In genomic region chr4:155908751-155909150, GRCm38 (mm10) we compare ENCODE assay signal across 18 mouse cellular contexts. TPM values are rescaled to one million over a fixed set of nuclear protein-coding genes. Genes with fewer than 3 reads are reported as not detected.
DNase-seq lines count a peak whose midpoint lies in the region; ATAC-seq lines count a peak whose summit lies in the region.
"Had no signal": no experiment of that assay in that cellular context is flagged by ENCODE, and none has a peak within 500 bp of the region (broad histone marks: within the 10 kb centered on the region; RNA-seq: fewer than 3 reads in every experiment).

No protein-coding gene starts in this region.

- peaks cover 31% of the 10 kb centered on the region for H3K36me3 ChIP-seq in forebrain, embryonic 15.5 days
- peaks cover 36% of the 10 kb centered on the region for H3K36me3 ChIP-seq in forebrain, embryonic 12.5 days (replicated peaks)

- no peak overlapping the region for H3K4me2 ChIP-seq in forebrain, embryonic 15.5 days (replicated peaks)
- H3K4me2 ChIP-seq in forebrain, embryonic 12.5 days: no peak overlapping the region
- H3K4me2 ChIP-seq: hindbrain, embryonic 13.5 days; limb, embryonic 12.5 days; liver, embryonic 12.5 days; lung, embryonic 14.5 days; midbrain, embryonic 12.5 days had no signal

- no peak overlapping the region for H3K4me3 ChIP-seq in forebrain, embryonic 15.5 days
- no peak overlapping the region for H3K4me3 ChIP-seq in forebrain, embryonic 12.5 days (replicated peaks)
- H3K4me3 ChIP-seq: forebrain, embryonic 10.5 days; hindbrain, embryonic 13.5 days; limb, embryonic 12.5 days; liver, embryonic 12.5 days; midbrain, embryonic 12.5 days; myocyte had no signal

- H3K9me3 ChIP-seq in forebrain, embryonic 15.5 days: no peaks in the 10 kb centered on the region
- H3K9me3 ChIP-seq in forebrain, embryonic 12.5 days: no peaks in the 10 kb centered on the region
- H3K9me3 ChIP-seq: forebrain, embryonic 10.5 days; hindbrain, embryonic 13.5 days; limb, embryonic 12.5 days; liver, embryonic 12.5 days; midbrain, embryonic 12.5 days had no signal

- 91% methylated on average over 4 of the region's 4 CpGs for WGBS in forebrain, embryonic 15.5 days
- WGBS in forebrain, embryonic 12.5 days: 94% methylated on average over 4 of the region's 4 CpGs

- peak; percentile 1 for DNase-seq in layer of hippocampus, adult 9-11 months
- DNase-seq in layer of hippocampus, adult 9-10 months (ENCODE audit: low spot score): no peak
- DNase-seq in lung, postnatal 4 days: peak; percentile 4 to 14
- no peak for DNase-seq in lung, postnatal 36 days
- DNase-seq in right cerebral cortex, postnatal 25 days: peak; percentile 3
- no peak for DNase-seq in right cerebral cortex, postnatal 36 days (ENCODE audit: low spot score in 2 of 2)
- DNase-seq: kidney, adult 2 months; lung, embryonic 14.5 days; thymus, adult 2 months had no signal

- ATAC-seq in forebrain, embryonic 15.5 days (replicated peaks): peak; percentile 32; the same call in 1 of the 2 replicates
- ATAC-seq in forebrain, embryonic 12.5 days (ENCODE audit: low FRiP score): no peak
- ATAC-seq: inflammation-experienced regulatory T-cells, adult 6 months; liver, embryonic 12.5 days had no signal

- H3K27ac ChIP-seq in forebrain, embryonic 15.5 days (replicated peaks): no peak overlapping the region
- no peak overlapping the region for H3K27ac ChIP-seq in forebrain, embryonic 12.5 days
- H3K27ac ChIP-seq: forebrain, embryonic 10.5 days; hindbrain, embryonic 13.5 days; limb, embryonic 12.5 days; liver, embryonic 12.5 days; midbrain, embryonic 12.5 days had no signal

- H3K4me1 ChIP-seq in forebrain, embryonic 15.5 days: no peaks in the 10 kb centered on the region
- no peaks in the 10 kb centered on the region for H3K4me1 ChIP-seq in forebrain, embryonic 12.5 days
- H3K4me1 ChIP-seq: forebrain, embryonic 10.5 days; hindbrain, embryonic 13.5 days; liver, embryonic 12.5 days; midbrain, embryonic 12.5 days had no signal

- H3K9ac ChIP-seq in forebrain, embryonic 15.5 days (replicated peaks): no peak overlapping the region
- no peak overlapping the region for H3K9ac ChIP-seq in forebrain, embryonic 12.5 days
- H3K9ac ChIP-seq: hindbrain, embryonic 13.5 days; limb, embryonic 12.5 days; liver, embryonic 12.5 days; lung, embryonic 14.5 days; midbrain, embryonic 12.5 days had no signal

- no peaks in the 10 kb centered on the region for H3K27me3 ChIP-seq in forebrain, embryonic 15.5 days
- H3K27me3 ChIP-seq in forebrain, embryonic 12.5 days: no peaks in the 10 kb centered on the region
- H3K27me3 ChIP-seq: hindbrain, embryonic 13.5 days; limb, embryonic 12.5 days; liver, embryonic 12.5 days; midbrain, embryonic 12.5 days had no signal

RNA-seq across cellular contexts. Expression of gene Acap3, which starts 17.1 kb away (rescaled TPM):
- polyA plus RNA-seq in forebrain, embryonic 15.5 days (2015; fragmentation: Nextera tagmentation; extraction: Ambion mirVana): 82.2 and 84.5 TPM in 2 replicates
- polyA plus RNA-seq in forebrain, embryonic 12.5 days (2016; fragmentation: Nextera tagmentation; extraction: Ambion mirVana): 47.9 and 57.2 TPM in 2 replicates

RNA-seq across cellular contexts. Expression of gene Pusl1, which starts 17.2 kb away (rescaled TPM):
- polyA plus RNA-seq in forebrain, embryonic 15.5 days (2015; fragmentation: Nextera tagmentation; extraction: Ambion mirVana): 61.5 and 64.8 TPM in 2 replicates
- 44.6 and 48.8 TPM in 2 replicates for polyA plus RNA-seq in forebrain, embryonic 12.5 days (2016; fragmentation: Nextera tagmentation; extraction: Ambion mirVana)

RNA-seq across cellular contexts. Expression of gene Ube2j2, which starts 34.9 kb away (rescaled TPM):
- 123 and 127 TPM in 2 replicates for polyA plus RNA-seq in forebrain, embryonic 15.5 days (2015; fragmentation: Nextera tagmentation; extraction: Ambion mirVana)
- 154 and 159 TPM in 2 replicates for polyA plus RNA-seq in forebrain, embryonic 12.5 days (2016; fragmentation: Nextera tagmentation; extraction: Ambion mirVana)

RNA-seq across cellular contexts. Expression of gene Ints11, which starts 39.4 kb away (rescaled TPM):
- polyA plus RNA-seq in forebrain, embryonic 15.5 days (2015; fragmentation: Nextera tagmentation; extraction: Ambion mirVana): 90.6 and 99.9 TPM in 2 replicates
- polyA plus RNA-seq in forebrain, embryonic 12.5 days (2016; fragmentation: Nextera tagmentation; extraction: Ambion mirVana): 92.2 and 94.1 TPM in 2 replicates

RNA-seq across cellular contexts. Expression of gene Cptp, which starts 39.5 kb away (rescaled TPM):
- 20.5 and 22.9 TPM in 2 replicates for polyA plus RNA-seq in forebrain, embryonic 15.5 days (2015; fragmentation: Nextera tagmentation; extraction: Ambion mirVana)
- 17.9 and 23.4 TPM in 2 replicates for polyA plus RNA-seq in forebrain, embryonic 12.5 days (2016; fragmentation: Nextera tagmentation; extraction: Ambion mirVana)

Comparison
In these comparisons a context has a peak if more than half of its experiments do, and no peak if none do; other contexts are left out.
1. DNase-seq: peak in layer of hippocampus, adult 9-11 months (single experiment), lung, postnatal 4 days (2 of 2) and right cerebral cortex, postnatal 25 days (single experiment); none in layer of hippocampus, adult 9-10 months (single experiment), lung, postnatal 36 days (single experiment) and right cerebral cortex, postnatal 36 days (0 of 2).